Mouse (Mus musculus): ENCODE results near the gene Gm20388.

- TF ChIP-seq POLR2A (IDR thresholded peaks at IDR 0.05; ENCODE audit: low read depth, low read length): no peak
- TF ChIP-seq CTCF (conservative IDR thresholded peaks at IDR 0.05; ENCODE audit: insufficient read depth, insufficient read length, low read depth, low read length): no peak
Observed at GRCm38 (mm10) chr8:124044421-124044820, 4133.8 kb downstream of the Gm20388 start.

Data from kidney, adult 2 months (tissue).